Mouse (Mus musculus) forebrain, postnatal 0 days (tissue): ENCODE data around the gene Zfyve27. TPM values are rescaled to one million over a fixed set of nuclear protein-coding genes. Genes with fewer than 3 reads are reported as not detected.

ENCODE experiments used
- ATAC-seq: fragments of 200-750 bp; cut with Nextera tagmentation; 2 replicates; pipeline ENCODE4 v1.8.0; 2017; ENCODE audit warnings: mild to moderate bottlenecking, moderate library complexity
- DNase-seq: peaks from one replicate; pipeline ENCODE4 v3.0.0-alpha.2; 2015
- H3K27ac ChIP-seq: fragments of 300-500 bp; sonication (generic); 2 replicates; pipeline ENCODE4 v1.5.1; 2014; ENCODE audit warnings: low read depth, mild to moderate bottlenecking, antibody characterized with exemption, low read length, moderate library complexity, mixed read lengths
- H3K27me3 ChIP-seq: fragments of 300-500 bp; sonication (generic); 2 replicates; pipeline ENCODE4 v1.6.1; 2014; ENCODE audit warnings: mild to moderate bottlenecking, low read length, mixed read lengths; ENCODE audit not compliant: insufficient read depth
- H3K36me3 ChIP-seq: fragments of 300-500 bp; sonication (generic); 2 replicates; pipeline ENCODE4 v1.6.1; 2014; ENCODE audit warnings: mild to moderate bottlenecking, moderate library complexity; ENCODE audit not compliant: insufficient read depth
- H3K4me1 ChIP-seq: fragments of 300-500 bp; sonication (generic); 2 replicates; pipeline ENCODE4 v1.6.1; 2014; ENCODE audit warnings: antibody characterized with exemption; ENCODE audit not compliant: insufficient read depth
- H3K4me2 ChIP-seq: fragments of 300-500 bp; sonication (generic); 2 replicates; pipeline ENCODE4 v1.6.1; 2014; ENCODE audit warnings: low read depth, mild to moderate bottlenecking, moderate library complexity
- H3K4me3 ChIP-seq: fragments of 300-500 bp; sonication (generic); 2 replicates; pipeline ENCODE4 v1.5.1; 2014; ENCODE audit warnings: low read depth, low read length, mixed read lengths
- H3K9ac ChIP-seq: fragments of 300-500 bp; sonication (generic); 2 replicates; pipeline ENCODE4 v1.6.1; 2014; ENCODE audit warnings: mild to moderate bottlenecking
- H3K9me3 ChIP-seq: fragments of 300-500 bp; sonication (generic); 2 replicates; pipeline ENCODE4 v1.6.1; 2016; ENCODE audit warnings: low read length
- CTCF ChIP-seq: sonication (generic); IDR thresholded peaks from 2 replicates; pipeline ENCODE4 v1.5.1; 2016; ENCODE audit warnings: antibody characterized with exemption, control low read depth, low read depth
- WGBS: fragments of 180-500 bp; shearing (Covaris S2); extraction: QIAGEN DNeasy Blood & Tissue Kit; methylation state at CpG from one replicate; pipeline ENCODE4 v1.1.7; 2014; 5-methylcytosine and 5-hydroxymethylcytosine counted together
- polyA plus RNA-seq: library from polyadenylated mRNA; unstranded; fragments of >200 nt; fragmentation: Nextera tagmentation; extraction: Ambion mirVana; gene quantifications from 2 replicates; pipeline ENCODE4 v1.2.1, GENCODE M21; 2015
- total RNA-seq: library from RNA; depleted of rRNA; stranded (reverse); fragments of >200 nt; gene quantifications from 2 replicates; pipeline ENCODE4 v1.2.3, GENCODE M21; 2014; rRNA removed

Gene Zfyve27
- 70.8 and 94.4 TPM in 2 replicates for total RNA-seq
- 32.4 and 44.1 TPM in 2 replicates for polyA plus RNA-seq

- DNase-seq: no peak
- H3K36me3 ChIP-seq: no peaks in the 10 kb centered on the region
- H3K9me3 ChIP-seq: no peaks in the 10 kb centered on the region
- TF ChIP-seq CTCF: no peak
- ATAC-seq: no peak
- H3K4me3 ChIP-seq: no peak within 1 kb of the TSS
- no peak within 1 kb of the TSS for H3K27ac ChIP-seq
- no peak within 1 kb of the TSS for H3K4me2 ChIP-seq
- H3K4me1 ChIP-seq: no peaks in the 10 kb centered on the region; the same call in 1 of the 2 replicates
- no peak within 1 kb of the TSS for H3K9ac ChIP-seq
- no peaks in the 10 kb centered on the region for H3K27me3 ChIP-seq
- 58% methylated on average over 5 of the region's 5 CpGs for WGBS
Measured at GRCm38 (mm10) chr19:42163764-42164163, at the start of gene Zfyve27. Gene Zfyve27 (plus strand): TSS chr19:42163951.

GRCm38 (mm10) chr19:42115783-42116335 lies 47.9 kb upstream of the Zfyve27 start:
- ATAC-seq (no peak), DNase-seq (no peak)
- Histone ChIP-seq H3K9me3 (no peaks in the 10 kb centered on the region), H3K4me2 (no peak overlapping the region), H3K36me3 (peaks cover 70% of the 10 kb centered on the region), H3K9ac (no peak overlapping the region), H3K27ac (no peak overlapping the region), H3K4me1 (no peaks in the 10 kb centered on the region), H3K4me3 (no peak overlapping the region), H3K27me3 (no peaks in the 10 kb centered on the region)
- no peak for TF ChIP-seq CTCF
- WGBS: 91% methylated on average over 4 of the region's 4 CpGs

GRCm38 (mm10) chr19:42118142-42118541 lies 45.6 kb upstream of the Zfyve27 start:
- H3K27ac ChIP-seq: no peak overlapping the region
- H3K4me2 ChIP-seq: no peak overlapping the region
- no peaks in the 10 kb centered on the region for H3K9me3 ChIP-seq
- ATAC-seq (no peak), DNase-seq (no peak)
- no peaks in the 10 kb centered on the region for H3K27me3 ChIP-seq
- no peak overlapping the region for H3K9ac ChIP-seq
- H3K36me3 ChIP-seq: peaks cover 82% of the 10 kb centered on the region
- H3K4me1 ChIP-seq: no peaks in the 10 kb centered on the region
- no peak overlapping the region for H3K4me3 ChIP-seq
- no peak for TF ChIP-seq CTCF
- WGBS: 93% methylated on average over 9 of the region's 9 CpGs

GRCm38 (mm10) chr19:42118596-42118995 lies 45.2 kb upstream of the Zfyve27 start:
- Histone ChIP-seq H3K4me1 (no peaks in the 10 kb centered on the region), H3K9ac (no peak overlapping the region), H3K27ac (no peak overlapping the region), H3K9me3 (no peaks in the 10 kb centered on the region), H3K27me3 (no peaks in the 10 kb centered on the region), H3K4me2 (no peak overlapping the region), H3K36me3 (peaks cover 81% of the 10 kb centered on the region), H3K4me3 (no peak overlapping the region)
- DNase-seq: no peak
- no peak for TF ChIP-seq CTCF
- WGBS: 92% methylated on average over 5 of the region's 5 CpGs
- no peak for ATAC-seq

GRCm38 (mm10) chr19:42120451-42120850 lies 43.3 kb upstream of the Zfyve27 start:
- ATAC-seq: no peak
- Histone ChIP-seq H3K4me1 (no peaks in the 10 kb centered on the region), H3K9me3 (no peaks in the 10 kb centered on the region), H3K27me3 (no peaks in the 10 kb centered on the region), H3K9ac (no peak overlapping the region), H3K4me3 (no peak overlapping the region), H3K4me2 (no peak overlapping the region), H3K27ac (no peak overlapping the region), H3K36me3 (peaks cover 72% of the 10 kb centered on the region)
- TF ChIP-seq CTCF: no peak
- 89% methylated on average over 8 of the region's 8 CpGs for WGBS
- DNase-seq: no peak

GRCm38 (mm10) chr19:42124684-42125083 lies 39.1 kb upstream of the Zfyve27 start:
- Histone ChIP-seq H3K9me3 (no peaks in the 10 kb centered on the region), H3K9ac (no peak overlapping the region), H3K4me3 (no peak overlapping the region), H3K27me3 (no peaks in the 10 kb centered on the region), H3K36me3 (peaks cover 40% of the 10 kb centered on the region), H3K27ac (no peak overlapping the region), H3K4me2 (no peak overlapping the region), H3K4me1 (peaks cover 7% of the 10 kb centered on the region)
- no peak for ATAC-seq
- DNase-seq: no peak
- 78% methylated on average over 13 of the region's 13 CpGs for WGBS
- no peak for TF ChIP-seq CTCF

GRCm38 (mm10) chr19:42125501-42126218 lies 38.1 kb upstream of the Zfyve27 start:
- no peak for TF ChIP-seq CTCF
- H3K36me3 ChIP-seq: peaks cover 30% of the 10 kb centered on the region
- H3K27me3 ChIP-seq: no peaks in the 10 kb centered on the region
- DNase-seq (no peak), ATAC-seq (no peak)
- no peak overlapping the region for H3K4me2 ChIP-seq
- 66% methylated on average over 11 of the region's 11 CpGs for WGBS
- no peak overlapping the region for H3K9ac ChIP-seq
- H3K27ac ChIP-seq: no peak overlapping the region
- peaks cover 7% of the 10 kb centered on the region for H3K4me1 ChIP-seq
- no peaks in the 10 kb centered on the region for H3K9me3 ChIP-seq
- no peak overlapping the region for H3K4me3 ChIP-seq
